Mouse (Mus musculus): ENCODE results near the gene Foxr2. TPM values are rescaled to one million over a fixed set of nuclear protein-coding genes. Genes with fewer than 3 reads are reported as not detected.
A peak's percentile ranks its signal among the peaks of the same experiment; 100 is the strongest.

Foxr2 gene
- polyA plus RNA-seq (2015; fragmentation: Nextera tagmentation; extraction: Ambion mirVana), result 0.49 and 0.67 TPM in 2 replicates

DNA sequence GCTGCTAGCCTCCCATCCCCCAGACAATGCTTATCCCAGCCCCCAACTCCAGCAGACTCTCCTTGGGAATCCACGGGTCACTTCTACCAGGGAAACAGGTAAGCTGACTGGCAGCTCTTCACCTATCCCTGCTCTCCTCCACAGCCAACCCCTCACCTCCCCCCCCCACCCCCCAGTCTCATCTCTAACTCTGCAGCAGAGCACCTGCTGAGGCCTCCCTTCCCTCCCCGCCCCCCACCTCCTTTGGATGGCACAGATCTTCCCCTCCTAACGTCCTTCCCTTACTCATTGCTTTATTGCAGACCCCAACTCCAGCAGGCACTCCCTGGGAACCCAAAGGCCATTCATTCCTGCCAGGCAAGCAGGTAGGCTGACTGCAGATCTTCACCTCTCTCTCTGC is at the start of gene Foxr2:
Gene Foxr2, plus strand, starts transcription at position 301 of the 400 bp plus-strand sequence.
- H3K27ac ChIP-seq (replicated peaks), result no peak within 1 kb of the TSS
- H3K9me3 ChIP-seq, result no peaks in the 10 kb centered on the region
- H3K4me3 ChIP-seq, result no peak within 1 kb of the TSS
- no peaks in the 10 kb centered on the region for H3K36me3 ChIP-seq
- H3K4me1 ChIP-seq (replicated peaks), result no peaks in the 10 kb centered on the region
- no peak within 1 kb of the TSS for H3K4me2 ChIP-seq
- ATAC-seq (ENCODE audit: low FRiP score, low read depth), result no peak
- WGBS, result 2% methylated on average over 3 of the region's 3 CpGs
- no peak within 1 kb of the TSS for H3K9ac ChIP-seq
- H3K27me3 ChIP-seq, result no peaks in the 10 kb centered on the region

DNA sequence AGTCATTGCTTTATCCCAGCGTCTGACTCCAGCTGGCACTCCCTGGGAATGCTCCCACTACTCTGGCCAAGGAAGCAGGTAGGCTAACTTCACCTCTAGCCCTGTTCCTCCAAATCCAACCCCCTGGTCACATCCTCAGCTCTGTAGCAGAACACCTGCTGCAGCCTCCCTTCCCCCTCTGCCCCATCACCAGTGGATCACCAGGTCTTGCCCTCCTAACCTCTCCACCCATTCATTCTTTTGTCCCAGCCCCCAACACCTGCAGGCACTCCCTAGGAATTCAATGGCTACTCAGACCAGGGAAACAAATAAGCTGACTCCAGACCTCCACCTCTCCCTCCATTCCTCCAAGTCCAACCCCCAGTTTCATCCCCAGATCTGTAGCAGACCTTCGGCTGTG is 427 bp downstream of the Foxr2 start:
- Histone ChIP-seq H3K9me3 (no peaks in the 10 kb centered on the region), H3K4me2 (no peak overlapping the region), H3K27me3 (no peaks in the 10 kb centered on the region), H3K27ac (replicated peaks) (no peak overlapping the region), H3K36me3 (no peaks in the 10 kb centered on the region), H3K9ac (no peak overlapping the region), H3K4me3 (no peak overlapping the region), H3K4me1 (replicated peaks) (no peaks in the 10 kb centered on the region)
- WGBS, result 38% methylated on average over 2 of the region's 2 CpGs
- no peak for ATAC-seq (ENCODE audit: low FRiP score, low read depth)

DNA sequence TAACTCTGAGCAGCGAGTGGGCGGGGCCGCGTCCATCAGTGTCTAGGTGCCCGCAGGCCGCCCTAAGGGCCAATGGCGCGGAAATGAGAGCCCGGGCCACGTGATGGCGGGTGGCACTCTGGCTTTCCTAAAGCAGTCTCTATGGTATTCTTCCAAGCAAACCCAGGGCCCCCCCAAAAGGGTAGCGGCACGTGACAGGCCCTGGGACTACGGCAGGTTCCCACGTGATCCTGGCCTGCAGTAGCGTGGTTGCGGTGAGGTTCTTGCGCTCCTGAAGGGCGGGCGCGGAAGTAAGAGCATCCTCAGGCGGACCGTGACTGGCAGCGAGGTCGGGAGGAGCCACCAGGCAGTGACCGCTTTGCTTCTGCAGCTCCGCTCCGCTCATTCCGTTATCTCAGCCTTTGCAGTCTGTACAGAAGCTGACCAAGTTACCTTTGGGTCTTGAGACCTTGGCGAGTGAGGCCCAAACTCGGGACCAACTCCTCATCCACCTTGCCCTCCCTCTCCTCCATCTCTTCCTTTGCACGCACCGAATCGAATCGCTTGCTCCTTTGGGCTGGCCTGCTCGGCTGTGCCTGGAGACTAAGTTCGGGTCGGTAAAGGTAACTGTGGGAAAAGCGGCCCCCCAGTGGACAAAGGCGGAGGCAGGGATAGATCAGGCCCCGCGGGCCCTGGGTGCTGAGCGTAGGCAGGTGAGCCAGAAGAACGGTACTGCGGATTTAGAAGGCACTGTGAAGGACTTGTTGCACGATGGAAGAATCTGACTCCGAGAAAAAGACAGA is 21.3 kb downstream of the Foxr2 start, which contains the start of gene Rragb:
Gene Rragb, plus strand, starts transcription at position 248 of the 782 bp plus-strand sequence.
- WGBS, result 22% methylated on average over 47 of the region's 47 CpGs
- Histone ChIP-seq H3K4me2 (peak within 1 kb of the TSS; percentile 58), H3K4me1 (replicated peaks) (no peaks in the 10 kb centered on the region), H3K4me3 (peak within 1 kb of the TSS; percentile 61), H3K9ac (peak within 1 kb of the TSS; percentile 57), H3K9me3 (no peaks in the 10 kb centered on the region), H3K27me3 (0 out of 2 replicates have a peak, but pooled peaks cover 2% of the 10 kb centered on the region), H3K36me3 (no peaks in the 10 kb centered on the region), H3K27ac (replicated peaks) (peak within 1 kb of the TSS; percentile 68)
- ATAC-seq (ENCODE audit: low FRiP score, low read depth), result peak; percentile 99

DNA sequence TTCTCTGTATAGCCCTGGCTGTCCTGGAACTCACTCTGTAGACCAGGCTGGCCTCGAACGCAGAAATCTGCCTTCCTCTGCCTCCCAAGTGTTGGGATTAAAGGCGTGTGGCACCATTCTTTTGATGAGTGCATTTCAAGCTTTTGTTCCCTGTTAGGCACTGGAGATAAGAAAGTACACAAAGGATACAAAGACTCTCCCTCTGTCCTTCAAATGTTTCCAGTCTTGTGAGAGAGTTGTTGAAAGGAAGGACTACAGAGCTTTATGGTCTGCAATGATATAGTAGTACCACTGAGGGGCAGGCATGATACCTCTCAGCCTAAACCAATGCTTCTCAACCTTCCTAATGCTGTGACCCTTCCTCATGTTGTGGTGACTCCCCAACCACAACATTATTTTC is 24.1 kb downstream of the Foxr2 start:
- H3K9ac ChIP-seq, result no peak overlapping the region
- no peaks in the 10 kb centered on the region for H3K9me3 ChIP-seq
- H3K27me3 ChIP-seq, result no peaks in the 10 kb centered on the region
- WGBS, result 62% methylated on average over 3 of the region's 3 CpGs
- no peaks in the 10 kb centered on the region for H3K4me1 ChIP-seq (replicated peaks)
- H3K36me3 ChIP-seq, result no peaks in the 10 kb centered on the region
- no peak for ATAC-seq (ENCODE audit: low FRiP score, low read depth)
- H3K4me2 ChIP-seq, result no peak overlapping the region
- no peak overlapping the region for H3K27ac ChIP-seq (replicated peaks)
- no peak overlapping the region for H3K4me3 ChIP-seq

DNA sequence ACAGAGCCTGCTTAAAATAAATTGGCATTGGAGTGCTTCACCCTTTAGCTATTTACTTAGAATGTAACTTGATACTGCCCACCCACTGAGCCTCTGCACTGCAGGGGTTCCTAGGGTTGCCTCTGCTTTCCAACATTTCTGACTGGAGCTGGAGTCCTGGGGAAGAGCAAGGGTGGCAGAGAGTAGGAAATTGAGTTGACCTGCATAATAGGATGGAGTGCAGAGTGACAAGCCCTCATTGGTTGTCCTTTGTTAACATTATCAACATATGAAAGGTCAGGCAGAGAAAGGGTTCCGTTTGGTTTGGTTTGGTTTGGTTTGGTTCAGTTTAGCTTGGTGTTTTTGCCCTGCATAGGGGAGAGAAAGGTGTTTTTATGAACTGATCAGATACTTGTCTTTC is 33.2 kb downstream of the Foxr2 start:
- no peak overlapping the region for H3K4me3 ChIP-seq
- no peaks in the 10 kb centered on the region for H3K9me3 ChIP-seq
- WGBS, result 18% methylated on average over 1 of the region's 1 CpGs
- no peak overlapping the region for H3K27ac ChIP-seq (replicated peaks)
- no peak for ATAC-seq (ENCODE audit: low FRiP score, low read depth)
- no peaks in the 10 kb centered on the region for H3K4me1 ChIP-seq (replicated peaks)
- no peak overlapping the region for H3K9ac ChIP-seq
- H3K27me3 ChIP-seq, result no peaks in the 10 kb centered on the region
- no peaks in the 10 kb centered on the region for H3K36me3 ChIP-seq
- H3K4me2 ChIP-seq, result no peak overlapping the region

DNA sequence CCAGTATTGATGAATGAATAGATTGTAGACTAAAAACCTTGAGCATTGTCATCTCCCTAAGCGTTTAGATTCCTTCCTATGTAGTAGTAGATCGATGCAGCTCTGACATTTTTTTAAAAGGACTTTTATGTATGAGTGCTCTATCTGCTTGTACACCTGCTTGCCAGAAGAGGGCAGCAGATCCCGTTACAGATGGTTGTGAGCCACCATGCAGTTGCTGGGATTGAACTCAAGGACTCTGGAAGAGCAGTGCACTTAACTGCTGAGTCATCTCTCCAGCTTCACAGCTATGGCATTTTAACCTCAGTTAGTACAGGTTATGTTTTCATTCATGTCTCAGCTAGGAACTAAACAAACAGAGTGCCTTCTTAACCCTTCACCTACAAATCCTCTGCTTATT is 36.7 kb downstream of the Foxr2 start:
- H3K27ac ChIP-seq (replicated peaks), result no peak overlapping the region
- H3K4me3 ChIP-seq, result no peak overlapping the region
- H3K27me3 ChIP-seq, result no peaks in the 10 kb centered on the region
- no peaks in the 10 kb centered on the region for H3K4me1 ChIP-seq (replicated peaks)
- no peak overlapping the region for H3K4me2 ChIP-seq
- no peaks in the 10 kb centered on the region for H3K36me3 ChIP-seq
- H3K9me3 ChIP-seq, result no peaks in the 10 kb centered on the region
- WGBS, result 60% methylated on average over 3 of the region's 3 CpGs
- no peak overlapping the region for H3K9ac ChIP-seq
- ATAC-seq (ENCODE audit: low FRiP score, low read depth), result no peak

DNA sequence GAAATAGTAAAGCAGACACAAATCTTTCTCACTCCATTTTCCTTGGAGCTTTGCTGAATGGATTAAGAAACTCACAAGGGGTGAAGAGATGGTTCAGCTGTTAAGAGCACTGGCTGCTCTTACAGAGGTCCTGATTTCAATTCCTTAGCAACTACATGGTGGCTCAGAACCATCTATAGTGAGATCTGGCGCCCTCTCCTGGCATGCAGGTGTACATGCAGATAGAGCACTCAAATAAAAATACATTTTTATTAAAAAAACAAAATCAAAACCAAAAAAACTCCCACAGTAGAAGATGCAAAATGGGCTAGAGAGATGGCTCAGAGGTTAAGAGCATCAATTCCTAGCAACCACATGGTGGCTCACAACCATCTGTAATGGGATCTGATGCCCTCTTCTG is 56.2 kb downstream of the Foxr2 start:
- Histone ChIP-seq H3K9ac (no peak overlapping the region), H3K4me1 (replicated peaks) (no peaks in the 10 kb centered on the region), H3K36me3 (no peaks in the 10 kb centered on the region), H3K4me3 (no peak overlapping the region), H3K4me2 (no peak overlapping the region), H3K27me3 (no peaks in the 10 kb centered on the region), H3K9me3 (no peaks in the 10 kb centered on the region), H3K27ac (replicated peaks) (no peak overlapping the region)
- 14% methylated on average over 1 of the region's 1 CpGs for whole genome bisulfite sequencing
- ATAC-seq (ENCODE audit: low FRiP score, low read depth), result no peak

DNA sequence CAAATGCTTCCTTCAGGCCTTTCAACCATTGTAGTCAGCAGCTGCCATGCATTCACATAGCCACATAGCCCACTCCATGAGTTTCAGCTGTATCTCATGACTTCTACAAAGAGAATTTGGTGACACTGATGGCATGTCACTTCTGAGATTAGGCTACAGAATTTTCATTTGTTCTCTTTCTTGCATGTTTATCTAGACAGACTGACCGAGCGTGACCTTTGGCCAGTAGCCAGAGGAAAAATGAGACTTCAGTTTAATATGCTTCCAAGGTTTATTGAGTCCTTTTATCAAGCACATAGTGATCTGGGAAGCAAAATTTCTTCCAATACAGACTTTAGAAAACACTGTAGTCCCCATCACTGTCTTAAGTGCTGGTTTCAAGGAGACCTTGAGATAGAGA is 63.6 kb downstream of the Foxr2 start:
- 84% methylated on average over 2 of the region's 2 CpGs for WGBS
- no peaks in the 10 kb centered on the region for H3K4me1 ChIP-seq (replicated peaks)
- no peaks in the 10 kb centered on the region for H3K36me3 ChIP-seq
- H3K27ac ChIP-seq (replicated peaks), result no peak overlapping the region
- H3K9me3 ChIP-seq, result no peaks in the 10 kb centered on the region
- H3K27me3 ChIP-seq, result no peaks in the 10 kb centered on the region
- H3K9ac ChIP-seq, result no peak overlapping the region
- H3K4me3 ChIP-seq, result no peak overlapping the region
- ATAC-seq (ENCODE audit: low FRiP score, low read depth), result no peak
- H3K4me2 ChIP-seq, result no peak overlapping the region

Other genes with a start within 250 kb of the Foxr2 start
- 2.4 and 3.3 TPM in 2 replicates for gene Usp51, start 112.3 kb upstream of the Foxr2 start, polyA plus RNA-seq (2015; fragmentation: Nextera tagmentation; extraction: Ambion mirVana)
- gene Mageh1, start 81.2 kb upstream of the Foxr2 start, polyA plus RNA-seq (2015; fragmentation: Nextera tagmentation; extraction: Ambion mirVana), result 120 and 123 TPM in 2 replicates
- gene Rragb, start 21.2 kb downstream of the Foxr2 start, polyA plus RNA-seq (2015; fragmentation: Nextera tagmentation; extraction: Ambion mirVana), result 6.4 and 10.5 TPM in 2 replicates
- gene Klf8, start 118.7 kb downstream of the Foxr2 start, polyA plus RNA-seq (2015; fragmentation: Nextera tagmentation; extraction: Ambion mirVana), result 4.8 and 5.9 TPM in 2 replicates

All from hindbrain, embryonic 15.5 days (tissue).